Mouse (Mus musculus): Measurements from ENCODE around the gene Iqcd.

GRCm38 (mm10) chr5:120569791-120570190 is 19.0 kb upstream of the Iqcd start:
- TF ChIP-seq CTCF (IDR thresholded peaks at IDR 0.05; ENCODE audit: borderline replicate concordance, insufficient read depth, low read length): no peak
- TF ChIP-seq POLR2A (IDR thresholded peaks at IDR 0.05; ENCODE audit: low read depth, low read length): no peak

All from embryonic fibroblast, embryonic 13.5 days (primary cell).